Mouse (Mus musculus): ENCODE results near the gene H60c. TPM values are rescaled to one million over a fixed set of nuclear protein-coding genes. Genes with fewer than 3 reads are reported as not detected.
"Not testable (repeated sequence)": the region's sequence is repeated elsewhere in the genome, so short reads cannot be mapped to it uniquely, and the experiment has no call there.

Gene H60c
- polyA plus RNA-seq, 1 experiment from 2014 or later = not detected

GRCm38 (mm10) chr10:3262784-3263183 is 4.8 kb downstream of the H60c start:
- Histone ChIP-seq H3K27me3 (replicated peaks; ENCODE audit: control insufficient read depth, insufficient read depth, low read length) (no peaks in the 10 kb centered on the region), H3K4me3 (ENCODE audit: low read depth, low read length) (no peak overlapping the region), H3K36me3 (ENCODE audit: control insufficient read depth, insufficient read depth, low read length) (no peaks in the 10 kb centered on the region), H3K27ac (ENCODE audit: low read depth, low read length) (no peak overlapping the region), H3K9ac (ENCODE audit: low read depth, low read length) (no peak overlapping the region), H3K9me3 (ENCODE audit: control insufficient read depth, low read length) (peaks cover 2% of the 10 kb centered on the region; the same call in 1 of the 2 replicates), H3K4me1 (replicated peaks; ENCODE audit: control insufficient read depth, insufficient read depth, low read length) (no peaks in the 10 kb centered on the region), H3K4me2 (no peak overlapping the region)
- WGBS = 75% methylated on average over 2 of the region's 2 CpGs
- ATAC-seq (replicated peaks; ENCODE audit: low FRiP score) (no peak), DNase-seq (ENCODE audit: low spot score) (no peak)

GRCm38 (mm10) chr10:3257391-3257790 is 10.2 kb downstream of the H60c start:
- no peak for DNase-seq (ENCODE audit: low spot score)
- Histone ChIP-seq H3K27me3 (replicated peaks; ENCODE audit: control insufficient read depth, insufficient read depth, low read length) (no peaks in the 10 kb centered on the region), H3K36me3 (ENCODE audit: control insufficient read depth, insufficient read depth, low read length) (no peaks in the 10 kb centered on the region), H3K9me3 (ENCODE audit: control insufficient read depth, low read length) (peaks cover 6% of the 10 kb centered on the region), H3K4me3 (ENCODE audit: low read depth, low read length) (no peak overlapping the region), H3K9ac (ENCODE audit: low read depth, low read length) (no peak overlapping the region), H3K4me2 (no peak overlapping the region), H3K4me1 (replicated peaks; ENCODE audit: control insufficient read depth, insufficient read depth, low read length) (no peaks in the 10 kb centered on the region), H3K27ac (ENCODE audit: low read depth, low read length) (no peak overlapping the region)
- ATAC-seq (replicated peaks; ENCODE audit: low FRiP score) = no peak
- 85% methylated on average over 3 of the region's 3 CpGs for WGBS

- H3K27me3 ChIP-seq (replicated peaks; ENCODE audit: control insufficient read depth, insufficient read depth, low read length); H3K9ac ChIP-seq (ENCODE audit: low read depth, low read length); H3K4me1 ChIP-seq (replicated peaks; ENCODE audit: control insufficient read depth, insufficient read depth, low read length); ATAC-seq (replicated peaks; ENCODE audit: low FRiP score); H3K36me3 ChIP-seq (ENCODE audit: control insufficient read depth, insufficient read depth, low read length); DNase-seq (ENCODE audit: low spot score); H3K27ac ChIP-seq (ENCODE audit: low read depth, low read length); H3K4me2 ChIP-seq; H3K4me3 ChIP-seq (ENCODE audit: low read depth, low read length); H3K9me3 ChIP-seq (ENCODE audit: control insufficient read depth, low read length): not testable (repeated sequence)
- 83% methylated on average over 5 of the region's 5 CpGs for WGBS
Measured at GRCm38 (mm10) chr10:3238436-3238835, 29.1 kb downstream of the H60c start.

GRCm38 (mm10) chr10:3236638-3237270 is 30.8 kb downstream of the H60c start:
- H3K9me3 ChIP-seq (ENCODE audit: control insufficient read depth, low read length) = no peaks in the 10 kb centered on the region
- no peak; the same call in 1 of the 2 replicates for ATAC-seq (replicated peaks; ENCODE audit: low FRiP score)
- H3K36me3 ChIP-seq (ENCODE audit: control insufficient read depth, insufficient read depth, low read length) = no peaks in the 10 kb centered on the region
- no peak overlapping the region for H3K27ac ChIP-seq (ENCODE audit: low read depth, low read length)
- H3K9ac ChIP-seq (ENCODE audit: low read depth, low read length) = no peak overlapping the region
- no peaks in the 10 kb centered on the region for H3K27me3 ChIP-seq (replicated peaks; ENCODE audit: control insufficient read depth, insufficient read depth, low read length)
- WGBS = 36% methylated on average over 5 of the region's 5 CpGs
- DNase-seq (ENCODE audit: low spot score) = no peak
- H3K4me1 ChIP-seq (replicated peaks; ENCODE audit: control insufficient read depth, insufficient read depth, low read length) = no peaks in the 10 kb centered on the region
- H3K4me2 ChIP-seq = no peak overlapping the region
- no peak overlapping the region for H3K4me3 ChIP-seq (ENCODE audit: low read depth, low read length)

GRCm38 (mm10) chr10:3228447-3229195 is 39.0 kb downstream of the H60c start:
- Histone ChIP-seq H3K4me3 (ENCODE audit: low read depth, low read length) (no peak overlapping the region), H3K27ac (ENCODE audit: low read depth, low read length) (no peak overlapping the region), H3K27me3 (replicated peaks; ENCODE audit: control insufficient read depth, insufficient read depth, low read length) (no peaks in the 10 kb centered on the region), H3K4me2 (no peak overlapping the region), H3K9me3 (ENCODE audit: control insufficient read depth, low read length) (no peaks in the 10 kb centered on the region), H3K36me3 (ENCODE audit: control insufficient read depth, insufficient read depth, low read length) (no peaks in the 10 kb centered on the region), H3K4me1 (replicated peaks; ENCODE audit: control insufficient read depth, insufficient read depth, low read length) (no peaks in the 10 kb centered on the region), H3K9ac (ENCODE audit: low read depth, low read length) (no peak overlapping the region)
- no peak for ATAC-seq (replicated peaks; ENCODE audit: low FRiP score)
- 61% methylated on average over 2 of the region's 2 CpGs for WGBS
- no peak for DNase-seq (ENCODE audit: low spot score)

Other genes starting within 250 kb of the H60c start
- 1.9 and 3.1 TPM in 2 replicates for gene Ppp1r14c, start 98.3 kb upstream of the H60c start, polyA plus RNA-seq (2014; fragmentation: Nextera tagmentation; extraction: Ambion mirVana)

All from liver, embryonic 11.5 days (tissue).